Mouse (Mus musculus) CD8-positive naive resting alpha-beta T cell, adult 2 months (primary cell): ENCODE data around the gene Gm39653.
A peak's percentile ranks its signal among the peaks of the same experiment; 100 is the strongest.
"Not testable (repeated sequence)": the region's sequence is repeated elsewhere in the genome, so short reads cannot be mapped to it uniquely, and the experiment has no call there.

ENCODE experiments used
- DNase-seq, 2 experiments: peaks; one replicate each; pipeline ENCODE4 v3.0.0; 2022; ENCODE audit warnings: low read depth in 2 of 2, low spot score in 2 of 2

The Gm39653 gene

DNA sequence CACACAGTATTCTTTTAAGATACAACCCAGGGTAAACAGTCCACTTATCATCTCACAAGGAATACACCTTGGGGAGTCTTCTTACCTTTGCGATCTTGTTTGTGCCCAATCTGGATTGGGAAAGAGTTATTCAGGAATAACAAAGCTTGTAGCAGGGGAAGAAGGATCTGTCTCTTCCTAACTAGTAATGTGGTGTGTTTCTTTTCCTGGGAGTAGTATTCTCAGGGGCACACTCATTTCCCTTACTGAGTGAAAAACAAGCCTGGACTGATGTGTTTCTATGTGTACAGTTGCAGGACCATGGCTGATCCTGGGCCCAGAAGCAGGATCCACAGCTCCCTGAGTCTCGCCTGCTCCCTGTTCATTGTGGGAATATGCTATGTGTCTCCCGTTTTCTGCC, at the start of gene Gm39653:
Gene Gm39653, plus strand, starts transcription at position 301 of the 400 bp plus-strand sequence.
- no peak for DNase-seq

DNA sequence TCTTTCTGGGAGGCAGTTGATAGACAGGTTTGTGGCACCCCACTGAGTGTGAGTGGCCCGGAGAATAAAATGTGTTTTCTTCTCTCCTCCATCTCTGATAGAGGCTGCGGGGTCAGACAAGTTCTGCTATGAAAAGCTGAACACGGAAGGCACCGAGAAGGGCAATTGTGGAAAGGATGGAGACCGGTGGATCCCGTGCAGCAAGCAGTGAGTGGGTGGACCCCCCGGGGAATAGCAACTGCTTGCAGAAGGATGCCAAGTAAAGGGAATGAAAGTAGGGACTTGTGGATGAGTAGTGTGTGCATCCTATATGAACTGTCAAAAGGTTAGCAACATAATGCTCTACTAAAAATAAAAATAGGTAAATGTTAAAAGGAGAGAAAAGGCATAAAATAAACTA, 49.3 kb upstream of the Gm39653 start:
- no peak for DNase-seq

GRCm38 (mm10) chr1:63567031-63567430, 48.7 kb upstream of the Gm39653 start:
- no peak for DNase-seq

DNA sequence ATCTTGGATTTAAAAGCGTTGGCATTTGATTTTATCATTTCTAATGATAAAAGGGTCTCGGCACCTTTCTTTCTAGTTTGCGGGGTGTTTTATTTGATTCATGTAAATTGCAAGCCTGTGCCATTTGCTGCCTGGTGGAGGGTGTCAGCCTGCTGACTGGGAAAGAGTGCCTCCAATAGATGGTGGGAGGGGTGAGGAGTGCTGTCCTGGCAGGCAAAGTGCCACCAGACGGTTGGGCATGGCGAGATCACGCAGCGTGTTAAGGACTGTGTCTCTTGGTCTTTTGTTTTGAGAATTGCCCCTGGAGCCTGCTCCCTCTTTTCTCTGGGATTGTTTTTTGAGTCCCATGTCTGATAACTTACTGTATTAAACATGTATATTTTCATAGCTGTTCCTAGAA, 43.5 kb upstream of the Gm39653 start:
- no peak for DNase-seq

GRCm38 (mm10) chr1:63573432-63573831, 42.3 kb upstream of the Gm39653 start:
- DNase-seq: no peak

- DNase-seq: no peak
Measured at GRCm38 (mm10) chr1:63573864-63574611, 41.7 kb upstream of the Gm39653 start.

GRCm38 (mm10) chr1:63576803-63577202, 39.0 kb upstream of the Gm39653 start:
- DNase-seq: no peak

DNA sequence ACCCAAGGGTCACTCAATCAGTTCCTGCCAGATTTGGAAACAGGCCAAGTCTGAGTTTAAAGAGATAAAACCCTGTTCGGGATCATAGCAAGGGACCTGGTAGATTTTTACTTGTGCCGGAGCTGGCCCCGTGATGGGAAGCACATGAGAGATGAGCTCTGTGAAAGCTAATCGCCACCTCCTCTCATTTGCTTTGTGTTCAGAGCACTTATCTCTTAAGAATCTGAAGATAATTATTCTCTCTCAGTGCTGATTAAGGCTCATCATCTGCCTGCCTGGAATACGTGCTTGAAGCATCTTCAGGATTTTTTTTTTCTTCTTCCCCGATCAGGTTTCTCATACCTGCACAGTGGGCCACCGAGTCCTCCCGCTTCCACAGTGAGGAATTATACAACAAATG, 36.6 kb upstream of the Gm39653 start:
- DNase-seq: no peak

DNA sequence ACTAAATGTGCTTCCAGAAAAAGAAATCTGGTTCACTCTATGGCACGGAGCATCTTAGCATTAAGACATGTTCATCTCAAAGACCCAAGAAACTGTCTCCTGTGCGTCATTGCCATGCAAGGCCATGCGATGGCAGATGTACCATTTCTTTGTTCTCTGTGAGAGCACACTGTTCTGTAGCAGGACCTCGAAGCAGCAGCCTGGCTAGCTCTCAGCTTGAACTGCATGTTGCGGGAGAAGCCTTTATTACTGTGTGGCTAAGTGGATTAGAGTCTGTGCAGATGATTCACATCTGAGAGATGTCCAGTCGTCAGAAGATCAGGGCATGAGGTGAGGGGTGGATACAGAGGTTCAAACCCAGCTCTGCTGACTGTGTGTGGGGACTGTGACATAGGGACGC, 28.9 kb upstream of the Gm39653 start:
- DNase-seq: no peak

- DNase-seq: no peak
Measured at GRCm38 (mm10) chr1:63603870-63604500, 11.8 kb upstream of the Gm39653 start.

- DNase-seq: no peak
Measured at GRCm38 (mm10) chr1:63609613-63610012, 6.2 kb upstream of the Gm39653 start.

- no peak for DNase-seq
Measured at GRCm38 (mm10) chr1:63614594-63614993, 1.2 kb upstream of the Gm39653 start.

GRCm38 (mm10) chr1:63628211-63628610, 12.4 kb downstream of the Gm39653 start:
- no peak for DNase-seq

- not testable (repeated sequence) for DNase-seq
Measured at GRCm38 (mm10) chr1:63630390-63630789, 14.6 kb downstream of the Gm39653 start.

DNA sequence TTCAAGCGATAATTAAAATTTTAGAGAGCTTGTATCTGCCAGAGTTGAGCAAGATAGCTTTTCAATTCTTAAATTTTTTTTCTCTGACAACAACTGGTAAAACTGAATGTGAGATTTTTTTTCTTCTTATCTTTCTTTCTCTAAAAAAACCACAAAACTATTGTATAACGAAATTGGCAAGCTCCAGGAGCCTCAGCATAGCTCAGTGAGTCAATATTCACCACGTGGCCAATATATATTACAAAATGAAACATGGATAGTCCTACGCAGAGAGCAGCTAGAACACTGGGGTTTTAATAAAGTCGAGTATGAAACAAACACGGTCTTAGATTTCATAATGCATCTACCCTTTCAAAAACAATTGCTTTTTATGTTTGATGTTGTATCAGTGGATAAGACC, 24.2 kb downstream of the Gm39653 start:
- no peak for DNase-seq

GRCm38 (mm10) chr1:63658016-63658415, 42.2 kb downstream of the Gm39653 start:
- DNase-seq: peak; percentile 7 to 44

GRCm38 (mm10) chr1:63659591-63659990, 43.8 kb downstream of the Gm39653 start:
- DNase-seq: peak; percentile 4 to 26

DNA sequence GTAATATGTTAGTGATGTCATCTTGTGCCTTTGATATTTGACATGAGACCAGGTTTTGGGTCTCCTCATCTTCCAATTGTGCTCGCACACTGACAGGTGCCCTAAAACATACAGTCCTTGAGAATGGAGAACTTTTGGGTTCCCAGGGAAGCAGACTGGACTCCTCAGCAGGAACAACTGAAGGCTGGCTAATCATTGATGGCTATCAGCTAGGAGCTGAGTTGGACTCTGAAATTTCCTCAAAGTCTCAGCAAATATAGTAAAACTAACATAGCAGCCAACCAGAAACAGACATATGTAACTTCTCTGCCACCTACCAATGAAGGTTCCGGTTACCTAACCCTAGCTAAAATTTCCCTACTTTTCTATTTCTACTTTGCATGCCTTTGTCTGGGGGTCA, 50.3 kb downstream of the Gm39653 start:
- DNase-seq: no peak

GRCm38 (mm10) chr1:63667201-63667948, 51.6 kb downstream of the Gm39653 start:
- DNase-seq: no peak

- no peak for DNase-seq
Measured at GRCm38 (mm10) chr1:63667949-63668851, 52.4 kb downstream of the Gm39653 start.

DNA sequence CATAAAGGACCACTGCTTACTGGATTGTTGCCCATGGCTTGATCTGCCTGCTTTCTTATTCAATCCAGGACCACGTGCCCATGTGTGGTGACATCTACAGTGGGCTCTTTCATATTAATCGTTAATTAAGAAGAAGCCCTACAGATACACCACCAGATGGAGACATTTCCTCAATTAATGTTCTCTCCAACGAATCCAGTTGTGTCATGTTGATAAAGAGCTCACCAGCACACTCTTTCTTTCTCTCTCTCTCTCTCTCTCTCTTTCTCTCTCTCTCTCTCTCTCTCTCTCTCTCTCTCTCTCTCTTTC, 53.0 kb downstream of the Gm39653 start:
- no peak for DNase-seq
